Mouse (Mus musculus) hindlimb bud, embryonic 11.5 days (tissue): ENCODE results near the gene Wdr48.

ENCODE experiments used
- DNase-seq: peaks from one replicate; pipeline ENCODE4 v3.0.0-alpha.2; 2012; ENCODE audit warnings: low read depth, low spot score; ENCODE audit errors: extremely low spot score

Gene Wdr48

DNA sequence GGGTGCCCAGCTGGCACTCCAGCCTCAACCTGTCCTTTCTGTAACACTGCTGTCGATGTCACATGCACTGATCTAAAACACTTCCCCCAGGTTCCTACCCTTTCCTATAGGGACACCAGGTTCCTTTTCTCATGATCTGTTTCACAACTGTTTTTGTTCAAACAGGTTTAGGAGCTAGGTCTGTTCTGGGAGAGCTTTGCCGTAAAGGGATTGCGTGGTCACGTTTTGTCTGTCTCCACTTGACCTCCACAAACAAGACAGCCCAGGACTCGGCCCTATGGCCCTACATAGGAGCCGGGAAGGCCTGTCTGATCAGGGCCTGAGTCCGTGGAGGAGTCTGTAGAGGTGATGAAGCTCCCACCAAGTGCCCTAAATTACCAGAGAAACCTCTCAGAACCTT is 75.1 kb downstream of the Wdr48 start:
- DNase-seq = no peak

DNA sequence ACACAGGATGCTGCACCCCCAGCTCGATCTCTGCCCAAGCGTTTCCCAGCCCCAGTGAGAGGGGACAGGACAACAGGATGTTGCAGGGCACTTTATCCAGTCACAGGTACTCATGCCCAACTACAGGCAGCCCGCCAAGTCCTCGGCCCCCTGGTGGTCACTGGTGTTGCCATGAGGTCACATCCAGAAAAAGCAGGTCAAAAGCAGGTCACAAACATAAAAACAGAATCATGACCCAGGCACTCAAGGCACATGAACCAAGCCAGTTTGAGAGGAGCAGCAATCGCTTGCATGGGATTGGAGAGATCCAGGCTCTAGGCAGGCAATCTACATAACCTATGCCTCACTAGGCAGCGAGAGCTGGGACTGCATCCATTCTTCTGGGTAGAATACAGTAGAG is 75.5 kb downstream of the Wdr48 start:
- DNase-seq = no peak

DNA sequence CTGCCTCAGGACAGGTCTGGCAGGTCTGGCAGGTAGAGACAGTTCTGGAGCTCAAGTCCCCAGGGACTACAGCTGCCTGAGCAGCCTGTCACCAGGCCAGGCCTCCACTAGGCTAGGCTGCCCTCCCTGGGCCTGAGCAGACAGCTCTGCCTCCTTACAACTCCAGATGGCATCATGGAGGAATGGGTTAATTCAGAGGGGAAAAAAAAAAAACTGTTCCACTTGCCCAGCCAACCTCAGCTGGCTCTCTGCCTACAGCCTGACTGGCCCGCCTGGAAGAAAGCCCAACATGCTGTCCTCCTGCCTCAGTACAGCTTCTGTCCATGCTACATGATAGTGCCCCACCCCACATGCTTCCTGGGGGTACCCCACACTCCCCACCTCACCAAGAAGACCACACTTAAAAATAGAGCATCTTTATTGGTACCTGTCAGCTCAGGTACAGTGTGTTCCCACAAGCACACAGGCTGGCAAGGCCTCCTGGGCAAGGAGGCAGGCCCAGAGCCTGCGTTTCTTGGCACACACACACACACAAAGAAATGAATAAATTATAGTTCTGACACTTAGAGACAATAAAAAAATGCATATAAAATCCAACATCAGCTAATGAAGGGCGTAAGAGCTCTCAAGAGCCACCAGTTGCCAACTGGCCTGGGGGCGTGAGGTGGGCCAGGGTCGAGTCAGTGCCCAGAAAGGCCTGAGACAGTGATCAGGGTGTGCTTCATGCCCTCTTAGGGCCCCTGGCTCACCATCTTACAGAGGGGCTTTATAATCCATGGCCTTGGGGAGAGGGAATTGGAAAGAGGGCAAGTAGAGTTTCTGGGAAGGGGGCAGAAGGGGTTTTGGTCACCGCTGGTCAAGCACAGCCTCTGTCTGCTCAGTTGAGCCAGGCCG is 76.3 kb downstream of the Wdr48 start:
- no peak for DNase-seq

DNA sequence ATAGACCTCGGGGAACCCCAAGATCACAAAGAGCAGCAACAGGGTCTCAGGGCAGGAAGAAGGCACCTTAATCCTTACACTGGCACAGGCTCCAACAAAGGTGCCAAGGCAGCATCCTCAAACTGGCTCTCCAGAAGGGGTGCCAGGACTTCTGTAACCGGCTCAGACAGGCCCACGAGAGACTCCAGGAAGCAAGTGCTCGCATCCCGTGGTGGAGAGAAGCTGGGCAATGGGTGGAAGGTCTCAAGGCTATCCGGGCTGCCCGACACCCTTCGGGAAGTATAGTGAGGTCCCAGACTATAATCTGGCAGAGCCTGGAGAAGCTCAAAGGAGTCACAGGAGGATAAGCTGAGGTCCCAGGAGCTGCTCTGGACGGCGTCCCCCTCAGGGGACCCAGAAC is 77.5 kb downstream of the Wdr48 start:
- no peak for DNase-seq

DNA sequence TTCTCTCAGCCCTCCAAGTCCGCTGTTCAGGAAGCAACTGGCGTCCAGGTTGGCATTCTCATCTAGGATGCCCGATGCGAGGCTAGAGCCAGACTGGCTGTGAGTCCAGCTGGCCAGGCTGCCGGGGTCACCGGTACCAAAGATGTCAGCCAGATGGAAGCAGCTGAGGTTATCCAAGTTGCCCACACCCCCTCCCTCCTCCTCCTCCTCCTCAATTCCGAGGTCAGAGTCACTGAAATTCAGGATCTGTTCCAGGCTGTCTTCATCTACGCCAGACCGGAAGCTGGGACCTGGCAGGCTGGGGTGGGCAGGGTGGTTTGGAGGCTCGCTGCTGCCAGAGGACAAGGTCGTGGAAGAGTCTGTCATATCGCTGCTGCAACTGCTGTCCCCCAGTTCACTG is 77.9 kb downstream of the Wdr48 start:
- DNase-seq = no peak

DNA sequence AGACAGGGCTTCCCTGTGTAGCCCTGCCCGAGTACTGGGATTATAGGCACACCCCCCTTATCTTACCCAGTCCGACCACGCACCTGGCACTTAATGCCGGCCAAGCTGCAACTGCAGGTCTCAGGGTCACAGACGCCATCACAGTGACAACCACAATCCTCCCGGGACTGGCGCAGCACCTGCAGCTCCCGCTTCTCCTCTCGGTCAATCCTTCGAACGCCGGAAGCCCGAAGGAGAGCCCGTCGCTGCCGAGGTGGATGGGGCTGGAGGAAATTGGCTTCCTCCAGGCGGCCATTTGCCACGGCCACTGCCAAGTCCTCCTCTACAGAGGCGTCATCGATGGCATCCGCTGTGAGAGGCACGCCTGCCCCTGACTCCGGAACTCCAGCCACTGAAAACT is 78.6 kb downstream of the Wdr48 start:
- DNase-seq = no peak

DNA sequence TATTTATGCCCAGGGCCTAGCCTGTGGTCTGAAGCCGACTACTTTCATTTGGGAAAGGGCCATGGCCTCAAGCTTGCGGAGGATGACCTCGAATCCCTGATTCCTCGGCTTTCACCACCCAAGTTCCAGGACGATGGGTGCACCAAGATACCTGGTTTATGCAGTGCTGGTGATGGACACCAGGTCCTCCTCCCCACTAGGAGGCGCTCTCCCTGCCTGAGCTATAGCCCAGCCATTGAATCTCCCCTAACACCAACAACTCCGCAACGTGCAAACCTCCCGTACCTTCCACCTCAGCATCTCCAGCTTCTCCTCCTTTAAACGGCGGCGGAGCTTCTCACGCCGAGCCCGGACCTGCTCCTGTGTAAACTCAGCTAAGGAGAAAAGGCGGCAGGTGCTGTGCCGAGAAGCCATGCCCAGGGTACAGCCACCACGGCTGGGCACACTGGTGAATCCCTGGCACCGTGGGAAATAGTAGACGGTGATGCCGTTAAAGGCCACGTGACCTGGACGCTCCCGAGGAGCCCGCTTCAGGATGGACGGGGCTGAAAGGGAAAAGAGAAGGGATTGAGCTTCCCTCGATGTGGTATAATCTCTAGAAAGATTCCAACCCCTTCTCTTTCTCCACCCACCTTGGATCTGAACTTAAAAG is 79.3 kb downstream of the Wdr48 start:
- DNase-seq = no peak

DNA sequence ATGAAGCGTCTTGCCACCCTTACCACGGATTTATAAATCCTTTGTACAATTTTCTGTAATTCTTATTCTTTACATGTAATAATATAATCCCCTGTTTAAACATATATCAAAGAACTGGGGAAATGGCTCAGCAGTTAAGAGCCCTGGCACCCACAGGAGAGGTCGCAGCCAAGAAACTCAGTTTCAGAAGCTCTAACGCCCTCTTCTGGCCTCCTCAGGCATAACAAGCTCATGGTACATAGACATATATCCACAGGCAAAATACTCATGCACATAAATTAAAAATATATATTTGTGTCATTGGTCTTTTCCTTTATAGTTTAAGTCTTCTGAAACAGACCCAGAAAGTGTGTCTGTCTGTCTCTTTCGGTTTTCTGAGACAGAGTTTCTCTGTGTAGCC is 79.9 kb downstream of the Wdr48 start:
- no peak for DNase-seq

DNA sequence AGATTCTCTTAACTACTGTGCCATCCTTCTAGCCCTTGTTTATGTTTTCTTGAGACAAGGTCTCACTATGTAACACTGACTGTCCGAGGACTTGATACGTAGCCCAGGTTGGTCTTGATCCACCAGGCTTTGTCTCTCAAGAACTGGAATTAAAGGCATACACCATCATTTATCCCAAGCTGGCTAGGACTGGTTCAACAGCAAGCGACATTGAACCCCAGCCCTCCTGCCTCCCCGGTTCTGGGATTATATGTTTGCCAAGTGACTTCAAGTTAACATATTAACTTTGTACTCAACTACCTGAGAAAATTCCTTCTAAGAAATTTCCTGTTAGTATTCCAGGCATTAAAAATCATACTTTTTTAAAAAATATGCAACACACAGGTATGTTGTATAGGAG is 80.6 kb downstream of the Wdr48 start:
- no peak for DNase-seq
